Mouse (Mus musculus): ENCODE data around the gene Apbb2.

GRCm38 (mm10) chr5:66420011-66420410 lies 198.6 kb downstream of the Apbb2 start:
- TF ChIP-seq CTCF (IDR thresholded peaks at IDR 0.05; ENCODE audit: low read depth): no peak
- no peak for TF ChIP-seq EP300 (IDR thresholded peaks at IDR 0.05; ENCODE audit: low read depth)

Data from liver, postnatal 0 days (tissue).